Mouse (Mus musculus) midbrain, embryonic 15.5 days (tissue): ENCODE data around the gene Dcdc2c. TPM values are rescaled to one million over a fixed set of nuclear protein-coding genes. Genes with fewer than 3 reads are reported as not detected.
A peak's percentile ranks its signal among the peaks of the same experiment; 100 is the strongest.

Experiments
- ATAC-seq: fragments of 200-750 bp; cut with Nextera tagmentation; replicated peaks from 2 replicates; pipeline ENCODE4 v1.8.0; 2017; ENCODE audit warnings: moderate TSS enrichment
- H3K27ac ChIP-seq: fragments of 300-500 bp; sonication (generic); 2 replicates; pipeline ENCODE4 v1.5.1; 2015; ENCODE audit warnings: mild to moderate bottlenecking, inconsistent platforms
- H3K27me3 ChIP-seq: fragments of 300-500 bp; sonication (generic); replicated peaks from 2 replicates; pipeline ENCODE4 v1.6.1; 2015; ENCODE audit warnings: inconsistent platforms
- H3K36me3 ChIP-seq: fragments of 300-500 bp; sonication (generic); replicated peaks from 2 replicates; pipeline ENCODE4 v1.6.1; 2015; ENCODE audit warnings: inconsistent platforms
- H3K4me1 ChIP-seq: fragments of 300-500 bp; sonication (generic); 2 replicates; pipeline ENCODE4 v1.6.1; 2015; ENCODE audit warnings: inconsistent platforms
- H3K4me2 ChIP-seq: fragments of 300-500 bp; sonication (generic); 2 replicates; pipeline ENCODE4 v1.6.1; 2015; ENCODE audit warnings: inconsistent platforms, mild to moderate bottlenecking, moderate library complexity
- H3K4me3 ChIP-seq: fragments of 300-500 bp; sonication (generic); 2 replicates; pipeline ENCODE4 v1.5.1; 2015; ENCODE audit warnings: mild to moderate bottlenecking, inconsistent platforms
- H3K9ac ChIP-seq: fragments of 300-500 bp; sonication (generic); 2 replicates; pipeline ENCODE4 v1.6.1; 2015; ENCODE audit warnings: mild to moderate bottlenecking, inconsistent platforms
- H3K9me3 ChIP-seq: fragments of 300-500 bp; sonication (generic); 2 replicates; pipeline ENCODE4 v1.6.1; 2016; ENCODE audit warnings: inconsistent platforms
- WGBS: fragments of 180-500 bp; shearing (Covaris S2); methylation state at CpG from one replicate; pipeline ENCODE4 v1.1.7; 2015; ENCODE audit warnings: mixed read lengths; 5-methylcytosine and 5-hydroxymethylcytosine counted together
- polyA plus RNA-seq: library from polyadenylated mRNA; unstranded; fragments of >200 nt; fragmentation: Nextera tagmentation; extraction: Ambion mirVana; gene quantifications from 2 replicates; pipeline ENCODE4 v1.2.1, GENCODE M21; 2015

Gene Dcdc2c
- polyA plus RNA-seq, 1 experiment from 2014 or later: 0.31 TPM

GRCm38 (mm10) chr12:28432729-28433067 is 119.5 kb downstream of the Dcdc2c start:
- H3K27ac ChIP-seq: peak overlapping the region; percentile 45; the same call in 1 of the 2 replicates
- no peaks in the 10 kb centered on the region for H3K36me3 ChIP-seq
- H3K9ac ChIP-seq: no peak overlapping the region
- peaks cover 8% of the 10 kb centered on the region; the same call in 1 of the 2 replicates for H3K4me1 ChIP-seq
- WGBS: 87% methylated on average over 3 of the region's 3 CpGs
- H3K27me3 ChIP-seq: no peaks in the 10 kb centered on the region
- ATAC-seq: peak; percentile 53
- no peak overlapping the region for H3K4me2 ChIP-seq
- H3K9me3 ChIP-seq: no peaks in the 10 kb centered on the region; the same call in 1 of the 2 replicates
- no peak overlapping the region for H3K4me3 ChIP-seq

DNA sequence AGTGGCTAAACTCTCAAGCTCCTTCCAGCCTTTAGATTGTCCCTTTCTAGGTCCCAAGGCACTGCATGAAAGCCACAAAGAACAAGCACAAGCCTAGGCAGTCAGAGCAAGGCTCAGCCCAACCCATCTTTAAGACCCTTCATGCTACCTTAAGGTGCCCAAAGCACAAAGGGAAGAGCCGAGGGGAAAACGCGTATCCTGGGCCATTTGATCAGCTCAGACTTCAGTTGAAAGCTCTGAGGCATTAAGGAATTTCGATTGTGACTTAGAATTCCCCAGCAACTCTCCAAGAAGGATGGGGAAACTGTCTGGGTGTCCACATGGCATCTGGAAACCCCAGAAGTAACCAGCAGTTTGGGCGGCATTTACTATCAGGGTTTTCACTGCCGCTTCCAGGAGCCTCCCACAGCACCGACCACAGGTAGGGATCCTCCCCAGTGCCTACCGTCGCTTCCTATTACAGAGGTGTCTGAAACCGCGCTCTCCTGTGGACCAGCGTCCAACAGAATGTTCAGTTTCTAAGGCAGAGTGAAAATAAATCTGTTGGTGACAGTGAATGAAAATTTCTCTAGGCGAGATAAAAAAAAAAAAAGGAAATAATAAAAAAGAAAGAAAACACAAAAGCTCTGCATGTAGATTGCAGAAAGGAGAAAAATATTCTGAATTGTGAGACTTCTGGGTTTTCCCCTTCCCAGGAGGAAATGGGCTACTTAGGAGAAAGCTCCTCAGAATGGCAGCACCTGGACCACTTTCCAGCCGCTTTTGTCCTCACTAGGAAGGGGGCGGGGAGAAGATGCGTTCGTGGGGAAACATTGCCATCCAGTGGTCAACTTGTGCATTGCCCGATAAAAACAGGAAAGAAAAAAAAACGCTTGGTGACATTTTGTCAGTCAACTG is 120.1 kb downstream of the Dcdc2c start:
- peak; percentile 91 for ATAC-seq
- no peaks in the 10 kb centered on the region; the same call in 1 of the 2 replicates for H3K9me3 ChIP-seq
- WGBS: 2% methylated on average over 19 of the region's 19 CpGs

GRCm38 (mm10) chr12:28429856-28430255 is 122.3 kb downstream of the Dcdc2c start:
- no peak for ATAC-seq
- peaks cover 8% of the 10 kb centered on the region; the same call in 1 of the 2 replicates for H3K4me1 ChIP-seq
- WGBS: 71% methylated on average over 5 of the region's 5 CpGs
- H3K4me2 ChIP-seq: no peak overlapping the region
- H3K9ac ChIP-seq: no peak overlapping the region
- H3K9me3 ChIP-seq: no peaks in the 10 kb centered on the region; the same call in 1 of the 2 replicates
- no peaks in the 10 kb centered on the region for H3K36me3 ChIP-seq
- no peak overlapping the region for H3K27ac ChIP-seq
- no peak overlapping the region for H3K4me3 ChIP-seq
- no peaks in the 10 kb centered on the region for H3K27me3 ChIP-seq

More for the DNA sequence above, 120.1 kb downstream of the Dcdc2c start:
- Histone ChIP-seq H3K36me3 (no peaks in the 10 kb centered on the region), H3K4me2 (peak overlapping the region; percentile 62), H3K27me3 (no peaks in the 10 kb centered on the region), H3K4me3 (peak overlapping the region; percentile 41), H3K9ac (peak overlapping the region; percentile 50), H3K4me1 (peaks cover 8% of the 10 kb centered on the region; the same call in 1 of the 2 replicates), H3K27ac (peak overlapping the region; percentile 96)

- 80% methylated on average over 4 of the region's 4 CpGs for WGBS
- ATAC-seq: no peak
- no peak overlapping the region for H3K4me2 ChIP-seq
- H3K36me3 ChIP-seq: no peaks in the 10 kb centered on the region
- no peak overlapping the region for H3K4me3 ChIP-seq
- no peaks in the 10 kb centered on the region for H3K27me3 ChIP-seq
- no peaks in the 10 kb centered on the region for H3K4me1 ChIP-seq
- H3K27ac ChIP-seq: no peak overlapping the region
- H3K9me3 ChIP-seq: no peaks in the 10 kb centered on the region
- H3K9ac ChIP-seq: no peak overlapping the region
These were observed 135.2 kb downstream of the Dcdc2c start for GRCm38 (mm10) chr12:28416957-28417356.

GRCm38 (mm10) chr12:28407656-28408405 is 144.4 kb downstream of the Dcdc2c start:
- no peak overlapping the region for H3K9ac ChIP-seq
- no peak overlapping the region for H3K27ac ChIP-seq
- H3K9me3 ChIP-seq: no peaks in the 10 kb centered on the region
- H3K4me2 ChIP-seq: no peak overlapping the region
- no peaks in the 10 kb centered on the region for H3K27me3 ChIP-seq
- H3K4me3 ChIP-seq: no peak overlapping the region
- 92% methylated on average over 10 of the region's 10 CpGs for WGBS
- H3K4me1 ChIP-seq: no peaks in the 10 kb centered on the region
- no peaks in the 10 kb centered on the region for H3K36me3 ChIP-seq
- no peak for ATAC-seq

DNA sequence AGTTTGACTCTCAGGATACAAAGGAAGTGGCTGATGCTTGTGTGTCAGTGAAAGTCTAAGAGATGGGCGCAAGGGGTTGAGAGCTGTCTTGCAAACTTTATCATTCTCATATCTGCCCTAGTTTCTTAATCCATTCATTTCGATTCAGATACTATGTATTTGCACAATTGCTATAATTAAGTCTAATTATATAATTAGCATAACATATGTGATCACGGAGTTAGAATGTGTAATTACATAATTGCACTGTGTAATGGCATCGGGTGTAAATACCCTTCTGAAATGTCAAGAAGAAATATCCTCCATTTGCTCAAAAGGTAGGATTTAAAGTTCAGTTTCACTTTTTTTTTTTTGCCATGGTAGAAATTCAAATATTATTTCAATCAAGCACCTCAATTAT is 149.9 kb downstream of the Dcdc2c start:
- H3K27me3 ChIP-seq: peaks cover 22% of the 10 kb centered on the region
- H3K9me3 ChIP-seq: no peaks in the 10 kb centered on the region
- H3K36me3 ChIP-seq: no peaks in the 10 kb centered on the region
- no peak overlapping the region for H3K27ac ChIP-seq
- 77% methylated on average over 4 of the region's 4 CpGs for WGBS
- H3K4me1 ChIP-seq: peaks cover 6% of the 10 kb centered on the region; the same call in 1 of the 2 replicates
- H3K4me2 ChIP-seq: no peak overlapping the region
- no peak for ATAC-seq
- no peak overlapping the region for H3K4me3 ChIP-seq
- no peak overlapping the region for H3K9ac ChIP-seq

DNA sequence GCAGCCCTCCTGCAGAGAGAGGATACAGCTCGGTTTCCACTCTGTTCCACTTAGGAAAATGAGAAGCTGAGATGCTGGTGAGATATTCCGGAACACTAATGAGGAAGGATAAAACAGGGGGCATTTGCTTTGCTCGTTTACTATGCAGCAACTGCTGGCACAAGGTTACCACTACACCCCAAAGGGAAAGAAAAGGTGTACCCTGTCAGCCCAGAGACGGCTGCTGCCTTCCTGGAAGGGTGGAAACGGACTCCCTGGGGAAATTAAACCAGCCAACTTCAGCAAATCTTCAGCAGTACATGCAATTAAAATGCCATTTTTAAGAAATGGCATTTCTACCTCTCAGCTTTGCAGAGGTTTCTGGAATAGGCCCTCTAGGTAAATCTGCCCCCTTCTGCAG is 150.8 kb downstream of the Dcdc2c start:
- WGBS: 47% methylated on average over 5 of the region's 5 CpGs
- peaks cover 27% of the 10 kb centered on the region for H3K27me3 ChIP-seq

DNA sequence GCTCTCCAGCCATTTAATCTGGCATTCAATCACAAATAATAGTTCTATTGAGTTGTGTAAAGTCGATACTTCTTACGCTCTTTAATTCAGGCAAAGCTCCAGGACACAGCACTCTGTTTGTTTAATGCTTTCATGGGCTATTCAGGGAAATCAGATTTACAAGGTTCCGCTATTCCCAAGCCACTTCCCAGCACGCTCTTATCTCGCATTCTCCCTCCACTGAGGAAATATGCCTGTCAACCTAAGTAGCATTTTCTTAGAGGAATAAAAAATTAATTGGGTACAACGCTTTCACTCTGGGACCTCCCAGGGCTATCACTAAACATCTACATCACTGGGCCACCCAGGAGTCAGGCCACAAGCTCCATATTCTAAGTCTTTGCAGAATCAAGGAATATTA is 160.1 kb downstream of the Dcdc2c start:
- no peak overlapping the region for H3K9ac ChIP-seq
- WGBS: 6% methylated on average over 6 of the region's 6 CpGs
- no peak overlapping the region for H3K27ac ChIP-seq
- no peak overlapping the region for H3K4me3 ChIP-seq
- 0 out of 2 replicates have a peak, but pooled peaks cover 2% of the 10 kb centered on the region for H3K9me3 ChIP-seq
- ATAC-seq: no peak
- H3K36me3 ChIP-seq: no peaks in the 10 kb centered on the region
- H3K4me2 ChIP-seq: no peak overlapping the region
- peaks cover 54% of the 10 kb centered on the region for H3K27me3 ChIP-seq
- peaks cover 9% of the 10 kb centered on the region; the same call in 1 of the 2 replicates for H3K4me1 ChIP-seq

More for the DNA sequence above, 150.8 kb downstream of the Dcdc2c start:
- ATAC-seq: 0 out of 2 replicates have a peak, but pooled peaks have one; percentile 37
- H3K9me3 ChIP-seq: no peaks in the 10 kb centered on the region
- no peak overlapping the region for H3K4me2 ChIP-seq
- H3K4me1 ChIP-seq: peaks cover 6% of the 10 kb centered on the region; the same call in 1 of the 2 replicates
- no peak overlapping the region for H3K4me3 ChIP-seq
- H3K36me3 ChIP-seq: no peaks in the 10 kb centered on the region
- H3K9ac ChIP-seq: no peak overlapping the region
- H3K27ac ChIP-seq: peak overlapping the region; percentile 23; the same call in 1 of the 2 replicates

Other genes starting within 250 kb of the Dcdc2c start
- 0.20 and 0.23 TPM in 2 replicates for gene Allc, start 30.1 kb upstream of the Dcdc2c start, polyA plus RNA-seq
- gene Colec11, start 71.0 kb upstream of the Dcdc2c start, polyA plus RNA-seq: 1.0 TPM in 2 replicates
- 356 and 383 TPM in 2 replicates for gene Rps7, start 83.6 kb upstream of the Dcdc2c start, polyA plus RNA-seq
- gene Rnaseh1, start 97.2 kb upstream of the Dcdc2c start, polyA plus RNA-seq: 24.1 and 27.2 TPM in 2 replicates
- gene Adi1, start 122.8 kb upstream of the Dcdc2c start, polyA plus RNA-seq: 23.8 and 25.5 TPM in 2 replicates
- gene Trappc12, start 198.1 kb upstream of the Dcdc2c start, polyA plus RNA-seq: 46.4 and 46.7 TPM in 2 replicates
- 79.2 and 85.6 TPM in 2 replicates for gene Eipr1, start 199.4 kb upstream of the Dcdc2c start, polyA plus RNA-seq